24 mouse cellular contexts compared by ENCODE assay signal in the genomic region with DNA sequence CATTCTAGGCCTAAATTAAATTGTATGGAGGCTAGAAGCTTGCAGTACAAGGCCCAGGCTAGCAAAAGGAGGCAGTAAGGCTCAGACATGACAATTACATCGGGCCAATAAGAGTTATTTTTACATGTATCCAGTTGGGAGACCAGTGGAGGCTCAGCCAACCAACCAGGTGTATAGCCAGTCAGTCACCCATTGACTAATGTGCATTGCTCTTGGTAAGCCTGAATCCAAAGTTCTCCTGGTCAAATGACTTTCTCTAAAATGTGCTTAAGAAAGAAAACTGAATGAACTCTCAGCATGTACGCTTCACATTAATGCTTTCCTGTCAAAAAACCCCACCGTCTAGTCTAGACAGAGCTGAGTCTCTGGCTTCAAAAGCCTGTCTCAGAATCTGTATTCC.
A peak's percentile ranks its signal among the peaks of the same experiment; 100 is the strongest.
DNase-seq lines count a peak whose midpoint lies in the region; ATAC-seq and TF ChIP-seq lines count a peak whose summit lies in the region.
"Had no signal": no experiment of that assay in that cellular context is flagged by ENCODE, and none has a peak within 500 bp of the region (broad histone marks: within the 10 kb centered on the region; RNA-seq: fewer than 3 reads in every experiment).

No protein-coding gene starts in this region.

- ATAC-seq in kidney, embryonic 16.5 days (ENCODE audit: low FRiP score, low TSS enrichment): no peak
- 0 out of 2 replicates have a peak, but pooled peaks have one; percentile 36 for ATAC-seq in kidney, postnatal 0 days (replicated peaks; ENCODE audit: low FRiP score, low read depth)
- no peak for ATAC-seq in kidney, embryonic 14.5 days (ENCODE audit: low FRiP score, low TSS enrichment)
- ATAC-seq: activated CD4-positive, CD25-positive, alpha-beta regulatory T cell, adult 4 months; CD4-positive, CD25-positive, alpha-beta regulatory T cell, adult 4 months; forebrain, embryonic 13.5 days; Patski had no signal

- no peak for TF ChIP-seq CTCF in kidney, postnatal 0 days (IDR thresholded peaks at IDR 0.05; ENCODE audit: low read depth)
- no peak for TF ChIP-seq CTCF in left cerebral cortex, adult 2 months (IDR thresholded peaks at IDR 0.05)

- H3K27me3 ChIP-seq in kidney, embryonic 16.5 days (ENCODE audit: insufficient read depth, low read length): no peaks in the 10 kb centered on the region
- no peaks in the 10 kb centered on the region for H3K27me3 ChIP-seq in kidney, postnatal 0 days (ENCODE audit: insufficient read depth, low read length)
- H3K27me3 ChIP-seq in kidney, embryonic 14.5 days (ENCODE audit: control insufficient read depth, insufficient read depth, low read length): no peaks in the 10 kb centered on the region
- H3K27me3 ChIP-seq: embryonic facial prominence, embryonic 12.5 days; forebrain, embryonic 13.5 days; Patski had no signal

- no peaks in the 10 kb centered on the region for H3K4me1 ChIP-seq in kidney, embryonic 16.5 days (ENCODE audit: insufficient read depth, low read length)
- no peaks in the 10 kb centered on the region for H3K4me1 ChIP-seq in kidney, postnatal 0 days (replicated peaks; ENCODE audit: insufficient read depth, low read length)
- no peaks in the 10 kb centered on the region for H3K4me1 ChIP-seq in kidney, embryonic 14.5 days (ENCODE audit: control insufficient read depth, insufficient read depth, low read length)
- H3K4me1 ChIP-seq: embryonic facial prominence, embryonic 10.5 days; embryonic facial prominence, embryonic 12.5 days; forebrain, embryonic 13.5 days had no signal

- DNase-seq in kidney, adult 11 months: peak; percentile 30
- peak; percentile 19 to 45 for DNase-seq in kidney, adult 8-10 months
- no peak for DNase-seq in kidney, postnatal 10 days
- DNase-seq in kidney, postnatal 0 days (ENCODE audit: low spot score): peak; percentile 4
- peak; percentile 14 to 49 for DNase-seq in kidney, postnatal 25 days
- no peak for DNase-seq in left cerebral cortex, adult 2 months (ENCODE audit: extremely low spot score in 1 of 2, low spot score in 2 of 2)
- DNase-seq: adrenal gland, adult 8-10 months; adrenal gland, postnatal 14 days; adrenal gland, postnatal 36 days; B cell, adult 2 months; cerebellum, adult 11-12 months; cerebellum, adult 2 months; cerebellum, adult 9-10 months; cerebellum, postnatal 10 days; cerebellum, postnatal 25 days had no signal

- H3K4me2 ChIP-seq in kidney, embryonic 16.5 days (replicated peaks; ENCODE audit: low read depth, low read length): no peak overlapping the region
- no peak overlapping the region for H3K4me2 ChIP-seq in kidney, postnatal 0 days (ENCODE audit: low read length)
- no peak overlapping the region for H3K4me2 ChIP-seq in kidney, embryonic 14.5 days (replicated peaks; ENCODE audit: low read depth, low read length)
- H3K4me2 ChIP-seq: embryonic facial prominence, embryonic 12.5 days; forebrain, embryonic 13.5 days had no signal

- H3K9ac ChIP-seq in kidney, embryonic 16.5 days (replicated peaks; ENCODE audit: low read length): no peak overlapping the region
- H3K9ac ChIP-seq in kidney, postnatal 0 days (ENCODE audit: low read depth, low read length): no peak overlapping the region
- no peak overlapping the region for H3K9ac ChIP-seq in kidney, embryonic 14.5 days (ENCODE audit: low read depth, low read length)
- H3K9ac ChIP-seq: embryonic facial prominence, embryonic 12.5 days; forebrain, embryonic 13.5 days had no signal

- H3K9me3 ChIP-seq in kidney, embryonic 16.5 days (ENCODE audit: low read length): no peaks in the 10 kb centered on the region
- H3K9me3 ChIP-seq in kidney, postnatal 0 days (replicated peaks; ENCODE audit: low read length): no peaks in the 10 kb centered on the region
- no peaks in the 10 kb centered on the region for H3K9me3 ChIP-seq in kidney, embryonic 14.5 days (ENCODE audit: control insufficient read depth, low read length)
- H3K9me3 ChIP-seq: embryonic facial prominence, embryonic 10.5 days; embryonic facial prominence, embryonic 12.5 days; forebrain, embryonic 13.5 days had no signal

- intact Hi-C loops in left cerebral cortex, adult 2 months (cut with DNase I): loop anchor here (5.0 kb wide), 1 partner anchor 302 kb away; no protein-coding TSS in a partner anchor

- H3K36me3 ChIP-seq in kidney, embryonic 16.5 days (ENCODE audit: insufficient read depth, low read length): no peaks in the 10 kb centered on the region
- H3K36me3 ChIP-seq in kidney, postnatal 0 days (ENCODE audit: insufficient read depth, low read length): no peaks in the 10 kb centered on the region
- no peaks in the 10 kb centered on the region for H3K36me3 ChIP-seq in kidney, embryonic 14.5 days (ENCODE audit: control insufficient read depth, insufficient read depth, low read length)
- H3K36me3 ChIP-seq: embryonic facial prominence, embryonic 10.5 days; embryonic facial prominence, embryonic 12.5 days; G1E had no signal

- H3K27ac ChIP-seq in kidney, embryonic 16.5 days (ENCODE audit: low read length): no peak overlapping the region
- no peak overlapping the region for H3K27ac ChIP-seq in kidney, postnatal 0 days
- no peak overlapping the region for H3K27ac ChIP-seq in kidney, embryonic 14.5 days (ENCODE audit: low read depth, low read length)
- H3K27ac ChIP-seq in left cerebral cortex, adult 2 months: no peak overlapping the region
- H3K27ac ChIP-seq: embryonic facial prominence, embryonic 10.5 days; embryonic facial prominence, embryonic 12.5 days; forebrain, embryonic 13.5 days had no signal

- H3K4me3 ChIP-seq in kidney, embryonic 16.5 days (ENCODE audit: low read length): no peak overlapping the region
- H3K4me3 ChIP-seq in kidney, postnatal 0 days (replicated peaks; ENCODE audit: low read depth, low read length): no peak overlapping the region
- no peak overlapping the region for H3K4me3 ChIP-seq in kidney, embryonic 14.5 days (ENCODE audit: low read length)
- no peak overlapping the region for H3K4me3 ChIP-seq in left cerebral cortex, adult 2 months
- H3K4me3 ChIP-seq: embryonic facial prominence, embryonic 10.5 days; embryonic facial prominence, embryonic 12.5 days; forebrain, embryonic 13.5 days had no signal

- 87% methylated on average over 3 of the region's 3 CpGs for WGBS in kidney, embryonic 16.5 days
- WGBS in kidney, postnatal 0 days: 76% methylated on average over 3 of the region's 3 CpGs
- 86% methylated on average over 3 of the region's 3 CpGs for WGBS in kidney, embryonic 14.5 days

Comparison
In these comparisons a context has a peak if more than half of its experiments do, and no peak if none do; other contexts are left out.
1. DNase-seq: peak in kidney, adult 11 months (single experiment), kidney, adult 8-10 months (2 of 2), kidney, postnatal 0 days (single experiment) and kidney, postnatal 25 days (2 of 2); none in kidney, postnatal 10 days (single experiment) and left cerebral cortex, adult 2 months (0 of 2).